Mouse (Mus musculus) kidney, postnatal 0 days (tissue): ENCODE results near the gene 9330161L09Rik. TPM values are rescaled to one million over a fixed set of nuclear protein-coding genes. Genes with fewer than 3 reads are reported as not detected.

ENCODE experiments used
- ATAC-seq: fragments of 200-750 bp; cut with Nextera tagmentation; replicated peaks from 2 replicates; pipeline ENCODE4 v1.8.0; 2017; ENCODE audit warnings: low read depth, moderate number of reproducible peaks, moderate TSS enrichment, moderate library complexity; ENCODE audit not compliant: low FRiP score
- DNase-seq: peaks from one replicate; pipeline ENCODE4 v3.0.0-alpha.2; 2016; ENCODE audit warnings: low spot score
- H3K27ac ChIP-seq: fragments of 300-500 bp; sonication (generic); 2 replicates; pipeline ENCODE4 v1.5.1; 2014; ENCODE audit warnings: mild to moderate bottlenecking
- H3K27me3 ChIP-seq: fragments of 300-500 bp; sonication (generic); 2 replicates; pipeline ENCODE4 v1.6.1; 2014; ENCODE audit warnings: low read length, mixed read lengths; ENCODE audit not compliant: insufficient read depth
- H3K36me3 ChIP-seq: fragments of 300-500 bp; sonication (generic); 2 replicates; pipeline ENCODE4 v1.6.1; 2014; ENCODE audit warnings: low read length, mixed read lengths; ENCODE audit not compliant: insufficient read depth
- H3K4me1 ChIP-seq: fragments of 300-500 bp; sonication (generic); replicated peaks from 2 replicates; pipeline ENCODE4 v1.6.1; 2014; ENCODE audit warnings: antibody characterized with exemption, low read length, mixed read lengths; ENCODE audit not compliant: insufficient read depth
- H3K4me2 ChIP-seq: fragments of 300-500 bp; sonication (generic); 2 replicates; pipeline ENCODE4 v1.6.1; 2014; ENCODE audit warnings: mild to moderate bottlenecking, low read length, moderate library complexity, mixed read lengths
- H3K4me3 ChIP-seq: fragments of 300-500 bp; sonication (generic); replicated peaks from 2 replicates; pipeline ENCODE4 v1.5.1; 2014; ENCODE audit warnings: low read depth, low read length
- H3K9ac ChIP-seq: fragments of 300-500 bp; sonication (generic); 2 replicates; pipeline ENCODE4 v1.6.1; 2014; ENCODE audit warnings: low read depth, low read length
- H3K9me3 ChIP-seq: fragments of 300-500 bp; sonication (generic); replicated peaks from 2 replicates; pipeline ENCODE4 v1.6.1; 2016; ENCODE audit warnings: low read length, inconsistent platforms, mixed read lengths
- CTCF ChIP-seq: IDR thresholded peaks from 2 replicates; pipeline ENCODE4 v1.5.1; 2016; ENCODE audit warnings: antibody characterized with exemption, low read depth, mild to moderate bottlenecking, moderate library complexity
- WGBS: fragments of 180-500 bp; shearing (Covaris S2); extraction: QIAGEN DNeasy Blood & Tissue Kit; methylation state at CpG from one replicate; pipeline ENCODE4 v1.1.7; 2014; 5-methylcytosine and 5-hydroxymethylcytosine counted together
- polyA plus RNA-seq: library from polyadenylated mRNA; unstranded; fragments of >200 nt; fragmentation: Nextera tagmentation; extraction: Ambion mirVana; gene quantifications from 2 replicates; pipeline ENCODE4 v1.2.1, GENCODE M21; 2015

Gene 9330161L09Rik
- polyA plus RNA-seq, 1 experiment from 2014 or later = 0.34 TPM

DNA sequence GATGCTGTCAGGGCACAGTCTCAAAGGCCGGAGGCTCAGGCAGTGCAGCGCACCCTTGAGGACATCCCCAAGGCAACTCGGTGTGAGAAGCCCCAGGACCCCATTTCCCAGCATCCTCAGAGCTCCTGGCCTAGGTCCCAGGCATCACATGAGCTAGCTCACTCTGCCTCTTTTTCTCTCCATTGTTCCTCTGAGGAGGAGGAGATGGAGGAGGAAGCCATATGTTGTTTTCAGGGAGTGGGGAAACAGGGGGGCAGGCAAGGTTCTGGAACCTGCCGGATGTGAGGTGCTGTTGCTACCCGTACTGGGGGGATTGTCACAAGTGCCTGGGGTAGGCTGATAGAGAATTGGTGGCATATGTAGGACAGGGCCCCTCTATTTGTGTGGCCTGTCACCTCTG, 31.5 kb downstream of the 9330161L09Rik start:
- H3K4me3 ChIP-seq = no peak overlapping the region
- TF ChIP-seq CTCF = no peak
- no peak overlapping the region for H3K27ac ChIP-seq
- no peak overlapping the region for H3K4me2 ChIP-seq
- no peaks in the 10 kb centered on the region for H3K36me3 ChIP-seq
- DNase-seq = no peak
- H3K9me3 ChIP-seq = no peaks in the 10 kb centered on the region
- no peak overlapping the region for H3K9ac ChIP-seq
- no peak for ATAC-seq
- H3K27me3 ChIP-seq = no peaks in the 10 kb centered on the region
- H3K4me1 ChIP-seq = no peaks in the 10 kb centered on the region
- WGBS = 62% methylated on average over 5 of the region's 5 CpGs

DNA sequence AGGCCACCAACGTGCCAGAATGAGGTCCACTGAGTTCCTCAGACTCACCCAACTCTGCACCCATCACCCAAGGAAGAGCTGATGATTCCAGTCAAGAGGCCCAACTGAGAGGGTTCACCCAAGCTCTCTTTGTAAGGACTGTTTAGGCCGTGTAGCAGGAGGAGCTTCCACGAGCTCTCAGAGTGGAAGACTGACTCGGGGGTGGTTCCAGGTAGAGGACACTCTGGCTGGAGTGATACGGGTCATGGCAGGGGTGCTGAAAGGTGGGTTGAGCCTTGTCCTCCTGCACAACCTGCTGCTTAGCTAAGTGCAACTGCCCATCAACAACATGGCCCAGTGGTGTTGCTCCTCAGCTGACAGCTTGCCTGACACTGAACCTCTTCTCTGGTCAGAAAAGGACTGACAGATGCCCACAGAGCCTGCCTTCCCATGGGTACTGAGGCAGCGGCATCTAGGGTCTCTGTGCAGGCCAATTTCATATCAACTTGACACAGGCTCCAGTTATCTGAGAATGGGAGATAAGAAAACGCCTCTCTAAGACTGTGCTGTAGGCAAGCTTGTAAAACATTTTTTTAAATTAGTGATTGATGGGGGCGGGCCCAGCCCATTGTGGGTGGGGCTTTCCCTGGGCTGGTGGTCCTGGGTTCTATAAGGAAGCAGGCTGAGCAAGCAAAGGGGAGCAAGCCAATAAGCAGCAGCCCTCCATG, 33.9 kb downstream of the 9330161L09Rik start:
- DNase-seq (no peak), ATAC-seq (no peak)
- Histone ChIP-seq H3K27me3 (no peaks in the 10 kb centered on the region), H3K36me3 (no peaks in the 10 kb centered on the region), H3K4me3 (no peak overlapping the region), H3K27ac (no peak overlapping the region), H3K4me2 (no peak overlapping the region), H3K9me3 (no peaks in the 10 kb centered on the region), H3K4me1 (no peaks in the 10 kb centered on the region), H3K9ac (no peak overlapping the region)
- WGBS = 72% methylated on average over 8 of the region's 8 CpGs
- TF ChIP-seq CTCF = no peak

DNA sequence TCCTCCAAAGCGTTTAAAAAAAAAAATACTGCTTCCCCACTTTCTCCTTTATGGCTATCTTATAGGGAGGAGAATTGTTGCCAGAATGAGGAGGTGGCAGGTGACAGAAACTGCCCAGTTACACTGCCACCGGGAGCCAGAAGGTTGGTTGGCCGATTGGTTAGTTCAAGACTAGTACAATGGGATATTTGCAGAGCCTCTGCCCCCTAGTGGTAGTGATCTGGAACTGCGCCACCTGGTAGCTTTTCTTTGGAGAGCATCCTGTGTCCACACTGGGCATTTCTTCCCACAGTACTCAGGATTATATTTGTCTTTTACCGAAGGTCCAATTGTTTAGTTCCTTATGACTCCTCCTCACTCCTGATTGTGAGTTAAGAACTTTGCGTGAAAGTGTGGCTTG, 35.9 kb downstream of the 9330161L09Rik start:
- peak; percentile 82 for TF ChIP-seq CTCF
- Histone ChIP-seq H3K4me2 (no peak overlapping the region), H3K9ac (no peak overlapping the region), H3K36me3 (no peaks in the 10 kb centered on the region), H3K27me3 (no peaks in the 10 kb centered on the region), H3K4me3 (no peak overlapping the region), H3K9me3 (no peaks in the 10 kb centered on the region), H3K4me1 (no peaks in the 10 kb centered on the region), H3K27ac (no peak overlapping the region)
- 31% methylated on average over 6 of the region's 6 CpGs for WGBS
- ATAC-seq (no peak), DNase-seq (peak; percentile 65)

DNA sequence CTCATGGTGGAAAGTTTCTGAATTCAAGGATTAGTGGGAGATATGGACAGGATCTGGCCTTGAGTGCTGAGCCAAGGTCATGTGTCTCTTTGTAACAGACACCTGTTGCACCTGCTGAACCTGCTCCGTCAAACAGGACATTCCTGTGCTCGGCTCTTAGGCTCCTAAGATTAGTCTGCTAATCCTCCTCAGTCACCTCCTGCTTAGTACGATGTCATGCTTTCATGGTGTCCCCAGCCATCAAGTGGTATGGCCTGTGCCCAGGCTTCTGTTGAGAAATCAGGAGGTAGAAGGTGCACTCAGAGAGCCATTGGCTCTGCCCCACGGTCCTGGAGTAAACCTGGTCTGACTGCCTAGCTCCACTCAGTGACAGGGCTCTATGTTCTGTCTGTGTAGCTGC, 36.8 kb downstream of the 9330161L09Rik start:
- TF ChIP-seq CTCF = no peak

DNA sequence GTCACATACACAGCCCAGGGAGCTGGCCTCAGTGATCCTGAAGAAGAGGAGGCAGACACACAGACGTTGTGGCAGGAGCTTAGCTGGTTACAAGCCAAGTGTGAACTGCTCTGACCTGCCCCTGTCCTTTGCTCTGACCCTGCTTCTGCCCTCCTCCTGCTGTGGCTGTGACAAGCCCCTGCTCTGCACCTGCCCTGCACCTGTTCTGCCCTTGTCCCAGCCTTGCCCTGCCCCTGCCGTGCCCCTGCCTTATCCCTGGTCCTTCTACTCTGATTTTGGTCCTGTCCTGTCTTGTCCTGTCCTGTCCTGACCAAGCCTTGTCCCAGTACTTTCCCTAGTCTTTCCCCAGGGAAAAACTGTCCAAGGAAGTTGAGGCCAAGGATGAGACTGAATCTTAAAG, 38.8 kb downstream of the 9330161L09Rik start:
- Histone ChIP-seq H3K4me3 (no peak overlapping the region), H3K27ac (no peak overlapping the region), H3K4me1 (no peaks in the 10 kb centered on the region), H3K9me3 (no peaks in the 10 kb centered on the region), H3K9ac (no peak overlapping the region), H3K4me2 (no peak overlapping the region), H3K27me3 (no peaks in the 10 kb centered on the region), H3K36me3 (no peaks in the 10 kb centered on the region)
- TF ChIP-seq CTCF = no peak
- DNase-seq (no peak), ATAC-seq (no peak)
- 34% methylated on average over 2 of the region's 2 CpGs for WGBS

More for the DNA sequence above, 36.8 kb downstream of the 9330161L09Rik start:
- ATAC-seq = no peak
- Histone ChIP-seq H3K27me3 (no peaks in the 10 kb centered on the region), H3K27ac (no peak overlapping the region), H3K4me1 (no peaks in the 10 kb centered on the region), H3K9me3 (no peaks in the 10 kb centered on the region), H3K36me3 (no peaks in the 10 kb centered on the region), H3K9ac (no peak overlapping the region), H3K4me3 (no peak overlapping the region), H3K4me2 (no peak overlapping the region)
- WGBS = 81% methylated on average over 4 of the region's 4 CpGs
- no peak for DNase-seq

DNA sequence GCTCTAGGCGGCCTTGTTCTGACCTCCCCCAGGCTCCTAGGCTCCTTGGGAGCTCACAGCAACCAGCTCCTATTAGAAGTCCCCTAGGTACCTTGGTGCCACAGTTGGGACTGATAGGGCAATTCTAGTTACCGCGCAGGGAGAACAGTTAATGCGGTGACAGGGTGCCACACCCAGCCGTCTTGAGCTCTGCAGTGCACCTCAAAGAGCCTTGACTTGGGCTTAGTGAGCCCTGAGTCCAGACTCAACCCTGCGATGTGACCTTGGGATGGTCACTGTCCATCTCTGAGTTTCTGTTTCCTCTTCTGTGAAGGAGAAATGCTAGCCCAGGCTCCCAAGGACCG, 39.3 kb downstream of the 9330161L09Rik start:
- H3K27me3 ChIP-seq = no peaks in the 10 kb centered on the region
- ATAC-seq (no peak), DNase-seq (no peak)
- no peak for TF ChIP-seq CTCF
- no peak overlapping the region for H3K27ac ChIP-seq
- H3K4me1 ChIP-seq = no peaks in the 10 kb centered on the region
- 0 out of 2 replicates have a peak overlapping the region, but pooled peaks have one; percentile 18 for H3K9ac ChIP-seq
- no peaks in the 10 kb centered on the region for H3K9me3 ChIP-seq
- WGBS = 80% methylated on average over 7 of the region's 7 CpGs
- peak overlapping the region; percentile 25; the same call in 1 of the 2 replicates for H3K4me2 ChIP-seq
- H3K4me3 ChIP-seq = no peak overlapping the region
- no peaks in the 10 kb centered on the region for H3K36me3 ChIP-seq
